In the genomic region with DNA sequence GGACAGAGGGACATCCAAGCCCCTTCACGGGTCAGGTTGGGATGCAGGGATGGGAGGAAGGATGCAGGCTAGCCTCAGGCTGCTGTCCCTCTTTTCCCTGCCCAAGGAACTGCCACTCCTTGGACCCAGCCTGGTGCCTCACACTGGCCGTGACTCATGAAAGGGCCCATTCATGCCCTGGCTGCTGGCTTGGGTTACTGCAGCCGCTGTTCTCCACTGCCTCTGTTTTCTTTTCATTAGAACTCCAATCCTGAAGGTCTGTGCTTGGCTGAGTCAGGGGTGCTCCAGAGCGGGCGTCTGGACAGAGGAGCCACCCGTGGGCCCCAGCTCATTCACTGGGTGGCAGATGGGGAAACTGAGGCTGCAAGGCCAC, we compare ENCODE assay signal across 9 mouse cellular contexts. TPM values are rescaled to one million over a fixed set of nuclear protein-coding genes. Genes with fewer than 3 reads are reported as not detected.
DNase-seq lines count a peak whose midpoint lies in the region; ATAC-seq and TF ChIP-seq lines count a peak whose summit lies in the region.
"Had no signal": no experiment of that assay in that cellular context is flagged by ENCODE, and none has a peak within 500 bp of the region (broad histone marks: within the 10 kb centered on the region; RNA-seq: fewer than 3 reads in every experiment).

No protein-coding gene starts in this region.

- DNase-seq in cerebellum, adult 2 months = no peak
- DNase-seq in cerebellum, adult 8-10 months = no peak
- DNase-seq in lung, postnatal 0 days (ENCODE audit: low spot score) = no peak
- no peak for DNase-seq in lung, postnatal 10 days
- no peak for DNase-seq in hindbrain, embryonic 14.5 days (ENCODE audit: low spot score)
- no peak for DNase-seq in cerebellum, postnatal 25 days
- no peak for DNase-seq in kidney, adult 11 months

- H3K27me3 ChIP-seq in cerebellum, adult 2 months (ENCODE audit: control insufficient read depth, insufficient read depth, low read length) = no peaks in the 10 kb centered on the region
- no peaks in the 10 kb centered on the region for H3K27me3 ChIP-seq in lung, postnatal 0 days (replicated peaks; ENCODE audit: insufficient read depth, low read length)
- peaks cover 26% of the 10 kb centered on the region for H3K27me3 ChIP-seq in hindbrain, embryonic 14.5 days (ENCODE audit: control insufficient read depth, insufficient read depth, low read length)

- no peaks in the 10 kb centered on the region for H3K36me3 ChIP-seq in lung, postnatal 0 days (ENCODE audit: insufficient read depth, low read length)
- no peaks in the 10 kb centered on the region for H3K36me3 ChIP-seq in hindbrain, embryonic 14.5 days (replicated peaks; ENCODE audit: control insufficient read depth, insufficient read depth)

- no peak overlapping the region for H3K9ac ChIP-seq in lung, postnatal 0 days (replicated peaks; ENCODE audit: low read depth)
- H3K9ac ChIP-seq in hindbrain, embryonic 14.5 days = no peak overlapping the region

- H3K27ac ChIP-seq in cerebellum, adult 2 months (ENCODE audit: insufficient read depth, low read length) = peak overlapping the region; percentile 50; the same call in 1 of the 2 replicates
- no peak overlapping the region for H3K27ac ChIP-seq in lung, postnatal 0 days (ENCODE audit: low read length)
- H3K27ac ChIP-seq in hindbrain, embryonic 14.5 days = peak overlapping the region; percentile 74; the same call in 1 of the 2 replicates
- H3K27ac ChIP-seq in olfactory bulb, adult 2 months (ENCODE audit: insufficient read depth, low read depth, low read length) = no peak overlapping the region

- no peak for TF ChIP-seq POLR2A in cerebellum, adult 2 months (IDR thresholded peaks at IDR 0.05; ENCODE audit: borderline replicate concordance, insufficient read depth, low read length)
- TF ChIP-seq POLR2A in olfactory bulb, adult 2 months (IDR thresholded peaks at IDR 0.05; ENCODE audit: insufficient read depth, low read depth, low read length) = no peak

- TF ChIP-seq CTCF in cerebellum, adult 2 months (IDR thresholded peaks at IDR 0.05; ENCODE audit: borderline replicate concordance, insufficient read depth, low read depth, low read length) = no peak
- TF ChIP-seq CTCF in lung, postnatal 0 days (IDR thresholded peaks at IDR 0.05) = peak; percentile 18; the same call in 1 of the 2 replicates
- TF ChIP-seq CTCF in olfactory bulb, adult 2 months (IDR thresholded peaks at IDR 0.05; ENCODE audit: insufficient read depth, low read depth, low read length) = peak; percentile 56

- H3K9me3 ChIP-seq in lung, postnatal 0 days (ENCODE audit: low read length) = no peaks in the 10 kb centered on the region
- no peaks in the 10 kb centered on the region for H3K9me3 ChIP-seq in hindbrain, embryonic 14.5 days (ENCODE audit: control insufficient read depth, low read length)

- no peak for TF ChIP-seq EP300 in lung, postnatal 0 days (IDR thresholded peaks at IDR 0.05)

- no peak overlapping the region for H3K4me2 ChIP-seq in lung, postnatal 0 days (replicated peaks; ENCODE audit: low read depth, low read length)
- H3K4me2 ChIP-seq in hindbrain, embryonic 14.5 days (replicated peaks) = no peak overlapping the region

- H3K4me3 ChIP-seq in cerebellum, adult 2 months (replicated peaks; ENCODE audit: insufficient read depth, low read depth, low read length) = no peak overlapping the region
- H3K4me3 ChIP-seq in lung, postnatal 0 days (ENCODE audit: low read depth, low read length) = no peak overlapping the region
- no peak overlapping the region for H3K4me3 ChIP-seq in hindbrain, embryonic 14.5 days (replicated peaks; ENCODE audit: low read length)
- H3K4me3 ChIP-seq in olfactory bulb, adult 2 months (ENCODE audit: insufficient read depth, low read depth, low read length) = no peak overlapping the region

- 41% methylated on average over 6 of the region's 6 CpGs for WGBS in cerebellum, adult 2 months
- WGBS in lung, postnatal 0 days = 59% methylated on average over 6 of the region's 6 CpGs
- 57% methylated on average over 6 of the region's 6 CpGs for WGBS in hindbrain, embryonic 14.5 days
- 51% methylated on average over 6 of the region's 6 CpGs for WGBS in olfactory bulb, adult 2 months

- no peak for ATAC-seq in lung, postnatal 0 days
- ATAC-seq in hindbrain, embryonic 14.5 days (ENCODE audit: low FRiP score) = peak; percentile 38; the same call in 1 of the 2 replicates
- ATAC-seq: CD4-positive, CD25-positive, alpha-beta regulatory T cell, adult 4 months had no signal

- no peaks in the 10 kb centered on the region for H3K4me1 ChIP-seq in cerebellum, adult 2 months (ENCODE audit: control insufficient read depth, insufficient read depth, low read length)
- H3K4me1 ChIP-seq in lung, postnatal 0 days (ENCODE audit: insufficient read depth, low read depth, low read length) = no peaks in the 10 kb centered on the region
- H3K4me1 ChIP-seq in hindbrain, embryonic 14.5 days (replicated peaks; ENCODE audit: control insufficient read depth, insufficient read depth, low read length) = 0 out of 2 replicates have a peak, but pooled peaks cover 1% of the 10 kb centered on the region
- peaks cover 27% of the 10 kb centered on the region for H3K4me1 ChIP-seq in olfactory bulb, adult 2 months (ENCODE audit: control insufficient read depth, insufficient read depth, low read length)

RNA-seq across cellular contexts. Expression of a gene that starts 57.3 kb away (rescaled TPM):
- 19.6 and 20.1 TPM in 2 replicates for polyA plus RNA-seq in cerebellum, adult 2 months (2012; rRNA removed)
- 1.5 and 1.7 TPM in 2 replicates for polyA plus RNA-seq in lung, postnatal 0 days (2015; fragmentation: Nextera tagmentation; extraction: Ambion mirVana)
- 1.8 and 2.0 TPM in 2 replicates for polyA plus RNA-seq in hindbrain, embryonic 14.5 days (2014; fragmentation: Nextera tagmentation; extraction: Ambion mirVana)
- polyA plus RNA-seq in olfactory bulb, adult 2 months (2012; ENCODE audit: insufficient read depth, insufficient read length, low replicate concordance, missing spikeins) = not detected in 2 replicates

Comparison
In these comparisons a context has a peak if more than half of its experiments do, and no peak if none do; other contexts are left out.
1. H3K27ac ChIP-seq: peak in cerebellum, adult 2 months (single experiment) and hindbrain, embryonic 14.5 days (single experiment); none in lung, postnatal 0 days (single experiment) and olfactory bulb, adult 2 months (single experiment).